ENCODE assay signal across 8 mouse cellular contexts in genomic region chr2:13264875-13265274, GRCm38 (mm10). TPM values are rescaled to one million over a fixed set of nuclear protein-coding genes. Genes with fewer than 3 reads are reported as not detected.
DNase-seq lines count a peak whose midpoint lies in the region; ATAC-seq lines count a peak whose summit lies in the region.

No protein-coding gene starts in this region.

- H3K27ac ChIP-seq in neural tube, embryonic 12.5 days = no peak overlapping the region

- H3K27me3 ChIP-seq in neural tube, embryonic 12.5 days (replicated peaks) = no peaks in the 10 kb centered on the region

- H3K4me2 ChIP-seq in neural tube, embryonic 12.5 days (replicated peaks) = no peak overlapping the region

- 49% methylated on average over 4 of the region's 4 CpGs for WGBS in neural tube, embryonic 12.5 days

- no peak overlapping the region for H3K4me3 ChIP-seq in neural tube, embryonic 12.5 days

- no peaks in the 10 kb centered on the region for H3K4me1 ChIP-seq in neural tube, embryonic 12.5 days

- DNase-seq in gastrocnemius, adult 18-20 months (ENCODE audit: low spot score) = peak; percentile 12
- DNase-seq in gastrocnemius, adult 8-10 months (ENCODE audit: low spot score in 2 of 2) = no peak
- peak; percentile 12 for DNase-seq in right cerebral cortex, adult 18-20 months
- DNase-seq in right cerebral cortex, postnatal 25 days = no peak
- DNase-seq in embryo, embryonic 10.5 days (ENCODE audit: low spot score) = peak; percentile 81
- DNase-seq in right cerebral cortex, postnatal 4 days = no peak

- no peak overlapping the region for H3K9ac ChIP-seq in neural tube, embryonic 12.5 days

- no peaks in the 10 kb centered on the region for H3K36me3 ChIP-seq in neural tube, embryonic 12.5 days

- H3K9me3 ChIP-seq in neural tube, embryonic 12.5 days = no peaks in the 10 kb centered on the region

- ATAC-seq in inflammation-experienced regulatory T-cells, adult 6 months = peak; percentile 89
- peak; percentile 65; the same call in 1 of the 2 replicates for ATAC-seq in neural tube, embryonic 12.5 days (ENCODE audit: low FRiP score, low read depth)

RNA-seq across cellular contexts. Expression of gene Rsu1, which starts 6.3 kb away (rescaled TPM):
- 10 to 100 TPM; 29.2 to 30.5 TPM for total RNA-seq in gastrocnemius, adult 18-20 months (2021)
- 10 to 100 TPM; 26.8 to 31.5 (median 28.0) TPM for total RNA-seq in gastrocnemius, adult 8-10 months (2022)
- polyA plus RNA-seq in inflammation-experienced regulatory T-cells, adult 6 months (2017; shearing (Covaris generic)) = 10 to 100 TPM; 57.8 to 69.9 (median 69.4) TPM
- polyA plus RNA-seq in neural tube, embryonic 12.5 days (2016; fragmentation: Nextera tagmentation; extraction: Ambion mirVana) = 65.9 and 73.4 TPM in 2 replicates

Comparison
In these comparisons a context has a peak if more than half of its experiments do, and no peak if none do; other contexts are left out.
1. DNase-seq: peak in gastrocnemius, adult 18-20 months (single experiment), right cerebral cortex, adult 18-20 months (single experiment) and embryo, embryonic 10.5 days (single experiment); none in gastrocnemius, adult 8-10 months (0 of 2), right cerebral cortex, postnatal 25 days (single experiment) and right cerebral cortex, postnatal 4 days (single experiment).